Mouse (Mus musculus) heart, embryonic 12.5 days (tissue): ENCODE results near the gene Mxd4. TPM values are rescaled to one million over a fixed set of nuclear protein-coding genes. Genes with fewer than 3 reads are reported as not detected.
A peak's percentile ranks its signal among the peaks of the same experiment; 100 is the strongest.

Experiments
- ATAC-seq: fragments of 200-750 bp; cut with Nextera tagmentation; 2 replicates; pipeline ENCODE4 v1.8.0; 2017; ENCODE audit warnings: moderate TSS enrichment, moderate library complexity; ENCODE audit not compliant: insufficient number of reproducible peaks, low FRiP score
- H3K27ac ChIP-seq: fragments of 300-500 bp; sonication (generic); 2 replicates; pipeline ENCODE4 v1.5.1; 2016; ENCODE audit warnings: mild to moderate bottlenecking, moderate library complexity; ENCODE audit not compliant: poor library complexity, severe bottlenecking
- H3K27me3 ChIP-seq: fragments of 300-500 bp; sonication (generic); replicated peaks from 2 replicates; pipeline ENCODE4 v1.6.1; 2016; ENCODE audit warnings: mild to moderate bottlenecking, moderate library complexity
- H3K36me3 ChIP-seq: fragments of 300-500 bp; sonication (generic); 2 replicates; pipeline ENCODE4 v1.6.1; 2016; ENCODE audit warnings: mild to moderate bottlenecking, moderate library complexity
- H3K4me1 ChIP-seq: fragments of 300-500 bp; sonication (generic); replicated peaks from 2 replicates; pipeline ENCODE4 v1.6.1; 2016; ENCODE audit warnings: mild to moderate bottlenecking
- H3K4me2 ChIP-seq: fragments of 300-500 bp; sonication (generic); 2 replicates; pipeline ENCODE4 v1.6.1; 2016; ENCODE audit warnings: mild to moderate bottlenecking, moderate library complexity
- H3K4me3 ChIP-seq: fragments of 300-500 bp; sonication (generic); 2 replicates; pipeline ENCODE4 v1.5.1; 2016; ENCODE audit warnings: mild to moderate bottlenecking
- H3K9ac ChIP-seq: fragments of 300-500 bp; sonication (generic); 2 replicates; pipeline ENCODE4 v1.6.1; 2016; ENCODE audit warnings: mild to moderate bottlenecking, moderate library complexity
- H3K9me3 ChIP-seq: fragments of 300-500 bp; sonication (generic); replicated peaks from 2 replicates; pipeline ENCODE4 v1.6.1; 2016; ENCODE audit warnings: mild to moderate bottlenecking, moderate library complexity
- WGBS: fragments of 180-500 bp; shearing (Covaris S2); methylation state at CpG from one replicate; pipeline ENCODE4 v1.1.7; 2016; 5-methylcytosine and 5-hydroxymethylcytosine counted together
- polyA plus RNA-seq: library from polyadenylated mRNA; unstranded; fragments of >200 nt; fragmentation: Nextera tagmentation; extraction: Ambion mirVana; gene quantifications from 2 replicates; pipeline ENCODE4 v1.2.1, GENCODE M21; 2016

The Mxd4 gene
- polyA plus RNA-seq, 1 experiment from 2014 or later = 23.8 TPM

- ATAC-seq = no peak
- peaks cover 24% of the 10 kb centered on the region for H3K4me1 ChIP-seq
- H3K9ac ChIP-seq = no peak overlapping the region
- H3K27me3 ChIP-seq = peaks cover 36% of the 10 kb centered on the region
- H3K4me2 ChIP-seq = no peak overlapping the region
- H3K4me3 ChIP-seq = no peak overlapping the region
- WGBS = 83% methylated on average over 4 of the region's 4 CpGs
- no peaks in the 10 kb centered on the region for H3K36me3 ChIP-seq
- no peak overlapping the region for H3K27ac ChIP-seq
- H3K9me3 ChIP-seq = no peaks in the 10 kb centered on the region
These were observed 32.5 kb upstream of the Mxd4 start for GRCm38 (mm10) chr5:34220001-34220400.

GRCm38 (mm10) chr5:34218672-34219071 lies 31.2 kb upstream of the Mxd4 start:
- H3K27me3 ChIP-seq = peaks cover 32% of the 10 kb centered on the region
- 52% methylated on average over 5 of the region's 5 CpGs for WGBS
- no peaks in the 10 kb centered on the region for H3K36me3 ChIP-seq
- no peak overlapping the region for H3K27ac ChIP-seq
- no peak overlapping the region for H3K4me2 ChIP-seq
- no peak overlapping the region for H3K4me3 ChIP-seq
- no peak overlapping the region for H3K9ac ChIP-seq
- ATAC-seq = no peak
- H3K9me3 ChIP-seq = no peaks in the 10 kb centered on the region
- H3K4me1 ChIP-seq = peaks cover 26% of the 10 kb centered on the region

GRCm38 (mm10) chr5:34217756-34218155 lies 30.2 kb upstream of the Mxd4 start:
- no peaks in the 10 kb centered on the region for H3K9me3 ChIP-seq
- no peak overlapping the region for H3K9ac ChIP-seq
- peak overlapping the region; percentile 31; the same call in 1 of the 2 replicates for H3K27ac ChIP-seq
- peak overlapping the region; percentile 48 for H3K4me2 ChIP-seq
- H3K27me3 ChIP-seq = peaks cover 25% of the 10 kb centered on the region; the same call in 1 of the 2 replicates
- ATAC-seq = peak; percentile 72
- WGBS = 16% methylated on average over 9 of the region's 9 CpGs
- H3K4me3 ChIP-seq = no peak overlapping the region
- peaks cover 29% of the 10 kb centered on the region for H3K4me1 ChIP-seq
- H3K36me3 ChIP-seq = no peaks in the 10 kb centered on the region

DNA sequence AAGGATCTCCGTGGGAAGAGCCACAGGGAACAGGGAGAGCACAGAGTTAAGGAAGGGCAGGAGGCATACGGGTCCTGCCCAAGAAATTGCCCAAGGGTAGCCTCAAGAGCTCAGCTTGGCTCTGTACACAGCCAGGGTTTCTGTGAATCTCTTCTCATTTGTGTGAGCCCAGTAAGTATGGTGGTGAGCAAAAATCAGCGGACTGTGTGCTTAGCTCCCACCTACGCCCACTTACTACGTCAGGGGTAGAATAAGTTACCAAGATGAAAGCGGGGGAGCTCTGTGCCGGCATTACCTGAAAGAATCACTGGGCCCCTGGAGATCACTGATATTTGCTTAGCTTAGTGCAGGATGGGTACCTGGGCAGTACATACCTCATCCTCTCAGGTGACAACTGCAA lies 28.5 kb upstream of the Mxd4 start:
- H3K4me3 ChIP-seq = no peak overlapping the region
- peaks cover 23% of the 10 kb centered on the region; the same call in 1 of the 2 replicates for H3K27me3 ChIP-seq
- H3K4me1 ChIP-seq = peaks cover 29% of the 10 kb centered on the region
- WGBS = 81% methylated on average over 7 of the region's 7 CpGs
- no peak overlapping the region for H3K9ac ChIP-seq
- ATAC-seq = no peak
- no peak overlapping the region for H3K4me2 ChIP-seq
- H3K27ac ChIP-seq = no peak overlapping the region
- H3K9me3 ChIP-seq = no peaks in the 10 kb centered on the region
- no peaks in the 10 kb centered on the region for H3K36me3 ChIP-seq

- H3K36me3 ChIP-seq = no peaks in the 10 kb centered on the region
- H3K27me3 ChIP-seq = peaks cover 18% of the 10 kb centered on the region; the same call in 1 of the 2 replicates
- H3K4me1 ChIP-seq = peaks cover 23% of the 10 kb centered on the region
- 52% methylated on average over 8 of the region's 8 CpGs for WGBS
- no peaks in the 10 kb centered on the region for H3K9me3 ChIP-seq
- H3K4me3 ChIP-seq = no peak overlapping the region
- H3K9ac ChIP-seq = no peak overlapping the region
- ATAC-seq = no peak
- no peak overlapping the region for H3K27ac ChIP-seq
- no peak overlapping the region; the same call in 1 of the 2 replicates for H3K4me2 ChIP-seq
These were observed 26.1 kb upstream of the Mxd4 start for GRCm38 (mm10) chr5:34213659-34214058.

- H3K9me3 ChIP-seq = no peaks in the 10 kb centered on the region
- H3K4me1 ChIP-seq = peaks cover 13% of the 10 kb centered on the region
- no peaks in the 10 kb centered on the region for H3K36me3 ChIP-seq
- H3K4me3 ChIP-seq = no peak overlapping the region
- ATAC-seq = peak; percentile 48; the same call in 1 of the 2 replicates
- H3K9ac ChIP-seq = no peak overlapping the region
- peaks cover 2% of the 10 kb centered on the region; the same call in 1 of the 2 replicates for H3K27me3 ChIP-seq
- 10% methylated on average over 1 of the region's 1 CpGs for WGBS
- H3K4me2 ChIP-seq = no peak overlapping the region
- H3K27ac ChIP-seq = no peak overlapping the region
These were observed 22.8 kb upstream of the Mxd4 start for GRCm38 (mm10) chr5:34210279-34210678.

GRCm38 (mm10) chr5:34207503-34207902 lies 20.0 kb upstream of the Mxd4 start:
- Histone ChIP-seq H3K4me2 (no peak overlapping the region), H3K4me1 (peaks cover 9% of the 10 kb centered on the region; the same call in 1 of the 2 replicates), H3K4me3 (no peak overlapping the region), H3K9ac (no peak overlapping the region), H3K36me3 (no peaks in the 10 kb centered on the region), H3K27ac (no peak overlapping the region), H3K9me3 (no peaks in the 10 kb centered on the region), H3K27me3 (no peaks in the 10 kb centered on the region)
- WGBS = 54% methylated on average over 3 of the region's 3 CpGs
- ATAC-seq = no peak

DNA sequence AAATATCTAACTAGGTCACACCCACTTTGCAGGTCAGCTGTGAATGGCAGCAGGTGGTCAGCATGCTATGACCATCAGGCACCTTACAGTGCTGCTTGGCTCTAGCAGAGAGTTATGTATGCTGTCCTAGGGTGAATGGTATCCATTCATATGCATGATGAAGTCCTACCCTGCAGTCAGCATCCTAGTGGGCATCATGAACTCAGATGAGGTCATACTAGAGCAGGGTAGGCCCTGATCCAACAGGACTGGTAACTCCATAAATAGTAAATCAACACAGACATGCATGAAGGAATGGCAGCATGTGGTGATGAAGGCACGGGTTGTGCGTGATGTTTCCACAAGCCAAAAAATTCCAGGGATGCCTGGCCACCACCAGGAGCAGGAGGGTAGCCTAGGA lies 18.3 kb upstream of the Mxd4 start:
- no peak for ATAC-seq
- no peak overlapping the region for H3K9ac ChIP-seq
- peaks cover 16% of the 10 kb centered on the region for H3K4me1 ChIP-seq
- no peak overlapping the region for H3K4me2 ChIP-seq
- WGBS = 25% methylated on average over 2 of the region's 2 CpGs
- H3K4me3 ChIP-seq = no peak overlapping the region
- H3K27ac ChIP-seq = no peak overlapping the region
- H3K27me3 ChIP-seq = no peaks in the 10 kb centered on the region
- no peaks in the 10 kb centered on the region for H3K36me3 ChIP-seq
- no peaks in the 10 kb centered on the region for H3K9me3 ChIP-seq

DNA sequence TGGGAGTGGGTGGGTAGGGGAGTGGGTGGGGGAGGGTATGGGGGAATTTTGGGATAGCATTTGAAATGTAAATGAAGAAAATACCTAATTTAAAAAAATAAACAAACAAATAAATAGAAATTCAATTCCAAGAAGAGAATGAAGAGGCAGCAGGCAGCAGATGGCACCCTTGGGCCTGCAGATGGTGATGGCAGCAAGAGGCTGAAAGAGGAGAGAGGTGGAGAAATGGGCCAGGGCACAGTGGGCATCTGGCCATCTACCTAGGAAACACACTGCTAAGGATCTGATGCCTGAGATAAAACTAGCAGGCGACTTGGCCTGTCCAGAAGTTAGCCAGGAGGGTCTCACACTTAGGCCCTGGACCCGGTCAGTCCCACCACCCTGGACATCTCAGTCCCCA lies 17.4 kb upstream of the Mxd4 start:
- Histone ChIP-seq H3K9ac (no peak overlapping the region), H3K4me1 (peaks cover 16% of the 10 kb centered on the region), H3K27ac (no peak overlapping the region), H3K9me3 (no peaks in the 10 kb centered on the region), H3K4me2 (no peak overlapping the region), H3K36me3 (no peaks in the 10 kb centered on the region), H3K4me3 (no peak overlapping the region), H3K27me3 (no peaks in the 10 kb centered on the region)
- ATAC-seq = no peak
- 77% methylated on average over 2 of the region's 2 CpGs for WGBS

- no peaks in the 10 kb centered on the region for H3K9me3 ChIP-seq
- no peak overlapping the region for H3K4me3 ChIP-seq
- WGBS = 50% methylated on average over 4 of the region's 4 CpGs
- 0 out of 2 replicates have a peak, but pooled peaks cover 5% of the 10 kb centered on the region for H3K27me3 ChIP-seq
- H3K27ac ChIP-seq = no peak overlapping the region
- no peak for ATAC-seq
- no peaks in the 10 kb centered on the region for H3K36me3 ChIP-seq
- no peak overlapping the region for H3K4me2 ChIP-seq
- peaks cover 16% of the 10 kb centered on the region for H3K4me1 ChIP-seq
- no peak overlapping the region for H3K9ac ChIP-seq
These were observed 14.5 kb upstream of the Mxd4 start for GRCm38 (mm10) chr5:34202006-34202405.

DNA sequence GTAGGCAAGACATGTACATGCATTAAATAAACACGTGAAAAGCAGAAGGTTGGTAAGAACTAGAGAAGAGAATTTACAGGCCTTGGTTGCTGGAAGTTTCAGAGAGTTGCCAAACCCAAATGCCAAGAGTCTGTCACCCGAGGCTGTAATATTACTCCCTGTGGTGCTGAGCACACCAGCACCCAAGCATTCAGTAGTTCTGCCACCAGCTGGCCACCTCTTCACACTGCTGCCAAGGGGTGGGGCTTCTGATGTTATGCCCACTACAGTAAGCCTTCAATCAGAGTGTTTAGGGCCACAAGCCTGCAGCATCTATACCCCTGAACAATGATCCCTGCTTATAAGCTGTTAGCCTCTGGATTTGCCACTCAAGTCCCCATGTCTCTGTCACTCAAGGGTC lies 13.9 kb upstream of the Mxd4 start:
- Histone ChIP-seq H3K4me3 (no peak overlapping the region), H3K9me3 (no peaks in the 10 kb centered on the region), H3K4me1 (peaks cover 15% of the 10 kb centered on the region), H3K4me2 (no peak overlapping the region), H3K27me3 (0 out of 2 replicates have a peak, but pooled peaks cover 5% of the 10 kb centered on the region), H3K9ac (no peak overlapping the region), H3K27ac (no peak overlapping the region), H3K36me3 (no peaks in the 10 kb centered on the region)
- no peak for ATAC-seq
- WGBS = 72% methylated on average over 2 of the region's 2 CpGs

DNA sequence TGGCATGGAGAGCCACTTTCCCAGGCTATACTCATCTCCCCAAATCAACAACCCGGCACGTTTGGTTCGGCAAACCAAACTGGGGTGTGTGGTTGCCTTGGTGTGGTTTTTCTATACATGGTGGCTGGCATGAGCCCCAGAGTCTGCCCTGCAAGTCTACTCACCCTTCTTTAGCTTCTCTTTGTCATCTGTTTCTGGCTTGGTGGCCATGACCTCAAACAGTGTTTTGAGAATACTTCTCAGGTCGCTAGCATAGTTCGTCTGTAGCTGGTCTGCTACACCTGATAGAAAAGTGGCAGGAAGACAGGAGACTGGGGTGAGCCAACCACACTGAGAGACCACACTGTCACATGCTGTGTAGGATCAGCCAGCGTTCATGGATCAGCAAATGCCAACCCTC lies 11.1 kb upstream of the Mxd4 start:
- H3K4me1 ChIP-seq = peaks cover 8% of the 10 kb centered on the region
- H3K9ac ChIP-seq = no peak overlapping the region
- ATAC-seq = no peak
- H3K27me3 ChIP-seq = 0 out of 2 replicates have a peak, but pooled peaks cover 5% of the 10 kb centered on the region
- H3K4me2 ChIP-seq = no peak overlapping the region
- H3K9me3 ChIP-seq = no peaks in the 10 kb centered on the region
- no peak overlapping the region for H3K4me3 ChIP-seq
- no peaks in the 10 kb centered on the region for H3K36me3 ChIP-seq
- no peak overlapping the region for H3K27ac ChIP-seq
- 81% methylated on average over 6 of the region's 6 CpGs for WGBS
